Comparison of ENCODE assay signal across 8 mouse cellular contexts in genomic region chr5:118781598-118781997, GRCm38 (mm10).
A peak's percentile ranks its signal among the peaks of the same experiment; 100 is the strongest.
DNase-seq lines count a peak whose midpoint lies in the region; ATAC-seq and TF ChIP-seq lines count a peak whose summit lies in the region.

No protein-coding gene starts in this region.

- H3K4me3 ChIP-seq in CH12.LX (replicated peaks in 1 of 3; ENCODE audit: low read depth in 2 of 3, low read length in 2 of 3, poor library complexity in 1 of 3), result no peak overlapping the region

- H3K36me3 ChIP-seq in CH12.LX (replicated peaks in 1 of 2; ENCODE audit: control insufficient read depth in 1 of 2, insufficient read depth in 1 of 2, low read length in 1 of 2), result no peaks in the 10 kb centered on the region

- peak; percentile 42 to 91; a peak in 3 of 4 replicates for TF ChIP-seq CTCF in CH12.LX (conservative IDR thresholded peaks at IDR 0.05 in 1 of 2, IDR thresholded peaks at IDR 0.05 in 1 of 2; ENCODE audit: low read depth in 2 of 2, low read length in 2 of 2)

- no peak for TF ChIP-seq POLR2A in CH12.LX (IDR thresholded peaks at IDR 0.05; ENCODE audit: low read depth, low read length)

- TF ChIP-seq EP300 in CH12.LX (IDR thresholded peaks at IDR 0.05; ENCODE audit: low read length), result no peak

- dilution Hi-C loops in CH12.LX (cut with MboI; ENCODE audit: extremely low pct_ligation_motif_present, extremely low pct_unique_long_range_greater_than_20kb, low sequenced_read_pairs), result no loop called here

- H3K27ac ChIP-seq in CH12.LX (ENCODE audit: insufficient read depth, low read depth), result no peak overlapping the region

- H3K27me3 ChIP-seq in CH12.LX (replicated peaks), result peaks cover 52% of the 10 kb centered on the region

- TF ChIP-seq RAD21 in CH12.LX (IDR thresholded peaks at IDR 0.05; ENCODE audit: low read depth, low read length), result peak; percentile 90

- H3K9me3 ChIP-seq in CH12.LX (replicated peaks; ENCODE audit: low read length), result peaks cover 7% of the 10 kb centered on the region

- in situ Hi-C loops in CH12.LX (cut with MboI; ENCODE audit: low pct_ligation_motif_present, low pct_unique_long_range_greater_than_20kb, low sequenced_read_pairs), result loop anchor here (5.0 to 10.0 kb wide), 2 partner anchors 911 to 1313 kb away; no protein-coding TSS in a partner anchor

- no peak overlapping the region for H3K4me2 ChIP-seq in CH12.LX (ENCODE audit: insufficient read depth, low read depth, poor library complexity, severe bottlenecking)

- H3K9ac ChIP-seq in CH12.LX (ENCODE audit: insufficient read depth, low read depth), result no peak overlapping the region

- H3K79me2 ChIP-seq in CH12.LX (replicated peaks; ENCODE audit: control insufficient read depth, extremely low read depth, insufficient read depth, poor library complexity, severe bottlenecking), result no peaks in the 10 kb centered on the region

- H3K4me1 ChIP-seq in CH12.LX (ENCODE audit: control insufficient read depth in 1 of 2, insufficient read depth in 2 of 2), result peaks cover 0 to 6% of the 10 kb centered on the region in 2 experiments; a peak in 2 of 4 replicates

- no peak for ATAC-seq in monocyte, adult 5-6 weeks (replicated peaks; ENCODE audit: insufficient number of reproducible peaks, low FRiP score, low TSS enrichment, poor library complexity, severe bottlenecking)

- DNase-seq in CH12.LX (ENCODE audit: extremely low read depth), result peak; percentile 36
- DNase-seq in adrenal gland, adult 2 months, result peak; percentile 75
- DNase-seq in embryo, embryonic 11 days, result peak; percentile 77
- DNase-seq in heart, adult 8-10 months (ENCODE audit: low spot score), result peak; percentile 62
- peak; percentile 51 to 86 for DNase-seq in kidney, postnatal 36 days
- peak; percentile 60 for DNase-seq in lung, postnatal 25 days (ENCODE audit: low spot score)
- DNase-seq in right cerebral cortex, postnatal 25 days, result peak; percentile 61

TF ChIP-seq in CH12.LX, 34 proteins besides CTCF, POLR2A, EP300 and RAD21:
- TF ChIP-seq SMC3 (IDR thresholded peaks at IDR 0.05; ENCODE audit: low read depth, low read length) (peak; percentile 73), MAX (IDR thresholded peaks at IDR 0.05; ENCODE audit: low read length) (peak; percentile 26; the same call in 1 of the 2 replicates), JUND (conservative IDR thresholded peaks at IDR 0.05; ENCODE audit: low read depth, low read length) (no peak)
TF ChIP-seq in CH12.LX: peak in this region for 2.
